Mouse (Mus musculus): Measurements from ENCODE around the gene Daam1. TPM values are rescaled to one million over a fixed set of nuclear protein-coding genes. Genes with fewer than 3 reads are reported as not detected.

Daam1 gene
- polyA plus RNA-seq, 1 experiment = 8.3 TPM

- Histone ChIP-seq H3K4me1 (ENCODE audit: control insufficient read depth, insufficient read depth, insufficient read length, low read length) (peaks cover 18% of the 10 kb centered on the region), H3K4me3 (ENCODE audit: insufficient read depth, low read depth, low read length) (no peak overlapping the region), H3K27ac (replicated peaks; ENCODE audit: low read depth, low read length) (peak overlapping the region; percentile 73)
Observed at GRCm38 (mm10) chr12:71906582-71907267, 75.8 kb downstream of the Daam1 start.

DNA sequence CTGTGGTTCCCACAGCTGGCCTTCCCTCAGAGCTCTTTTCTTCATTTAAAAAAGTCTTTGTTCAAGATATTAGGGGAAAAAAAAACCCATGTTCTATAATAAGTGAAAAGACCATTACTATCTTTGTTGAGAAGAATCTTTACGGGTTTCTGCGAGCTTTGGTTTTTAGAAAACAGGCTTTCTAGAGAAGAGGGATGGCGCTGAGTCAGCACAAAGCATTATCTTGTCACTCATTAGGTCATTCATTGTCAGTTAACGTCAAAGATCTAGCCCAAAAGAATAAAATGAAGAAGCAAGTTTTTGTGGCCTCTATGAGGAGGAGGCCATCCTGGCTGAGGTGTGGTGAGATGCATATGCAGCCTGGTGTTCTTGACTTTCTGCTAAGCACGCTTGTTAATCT is 78.1 kb downstream of the Daam1 start:
- Histone ChIP-seq H3K4me3 (ENCODE audit: insufficient read depth, low read depth, low read length) (no peak overlapping the region), H3K27ac (replicated peaks; ENCODE audit: low read depth, low read length) (no peak overlapping the region), H3K4me1 (ENCODE audit: control insufficient read depth, insufficient read depth, insufficient read length, low read length) (peaks cover 18% of the 10 kb centered on the region)

- Histone ChIP-seq H3K4me1 (ENCODE audit: control insufficient read depth, insufficient read depth, insufficient read length, low read length) (peaks cover 16% of the 10 kb centered on the region), H3K4me3 (ENCODE audit: insufficient read depth, low read depth, low read length) (no peak overlapping the region), H3K27ac (replicated peaks; ENCODE audit: low read depth, low read length) (no peak overlapping the region)
Observed at GRCm38 (mm10) chr12:71910246-71910645, 79.4 kb downstream of the Daam1 start.

DNA sequence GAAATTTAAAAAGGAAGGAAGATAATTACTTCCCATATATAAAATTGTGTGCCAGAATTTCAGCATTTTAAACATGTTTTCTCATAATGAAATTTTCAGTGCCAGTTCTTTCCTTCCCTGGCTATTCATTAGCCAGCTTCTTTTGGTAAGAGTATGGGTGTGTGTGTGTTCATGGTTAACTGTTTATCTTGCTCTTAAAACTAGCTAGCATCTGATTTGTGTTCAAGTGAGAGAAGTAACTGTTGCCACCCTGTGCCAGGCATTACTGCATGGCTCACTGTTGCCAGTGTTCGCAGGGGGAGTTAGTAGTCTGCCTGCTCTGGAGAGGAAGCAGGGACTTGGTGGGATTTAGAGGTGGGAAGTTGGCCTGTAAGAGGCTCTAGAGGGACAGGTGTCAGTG is 81.4 kb downstream of the Daam1 start:
- H3K4me3 ChIP-seq (ENCODE audit: insufficient read depth, low read depth, low read length) = no peak overlapping the region
- no peak overlapping the region for H3K27ac ChIP-seq (replicated peaks; ENCODE audit: low read depth, low read length)
- H3K4me1 ChIP-seq (ENCODE audit: control insufficient read depth, insufficient read depth, insufficient read length, low read length) = peaks cover 10% of the 10 kb centered on the region; the same call in 1 of the 2 replicates

- H3K27ac ChIP-seq (replicated peaks; ENCODE audit: low read depth, low read length) = no peak overlapping the region
Observed at GRCm38 (mm10) chr12:71919156-71919555, 88.3 kb downstream of the Daam1 start.

DNA sequence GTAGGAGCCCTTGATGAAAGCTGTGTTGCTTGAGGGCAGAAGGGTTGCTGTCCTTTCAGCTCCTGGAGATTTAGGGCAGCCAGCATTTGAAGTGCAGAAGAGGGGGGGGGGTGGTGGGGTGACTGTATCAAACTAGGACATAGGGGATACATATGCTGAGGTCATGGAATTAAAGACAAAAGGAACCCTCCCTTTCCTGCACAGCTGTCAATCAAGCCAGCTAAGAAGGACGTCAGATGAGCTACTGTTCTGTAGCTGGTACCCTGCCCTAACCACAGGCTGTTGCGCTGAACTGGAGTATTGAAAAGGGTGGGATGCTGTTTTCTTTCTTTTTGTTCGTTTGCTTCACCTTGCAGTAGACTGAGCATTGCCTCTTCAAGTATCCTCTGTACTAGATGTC is 89.1 kb downstream of the Daam1 start:
- H3K4me3 ChIP-seq (ENCODE audit: insufficient read depth, low read depth, low read length) = no peak overlapping the region
- H3K27ac ChIP-seq (replicated peaks; ENCODE audit: low read depth, low read length) = no peak overlapping the region
- H3K4me1 ChIP-seq (ENCODE audit: control insufficient read depth, insufficient read depth, insufficient read length, low read length) = no peaks in the 10 kb centered on the region

More at GRCm38 (mm10) chr12:71919156-71919555, 88.3 kb downstream of the Daam1 start:
- Histone ChIP-seq H3K4me3 (ENCODE audit: insufficient read depth, low read depth, low read length) (no peak overlapping the region), H3K4me1 (ENCODE audit: control insufficient read depth, insufficient read depth, insufficient read length, low read length) (no peaks in the 10 kb centered on the region)

DNA sequence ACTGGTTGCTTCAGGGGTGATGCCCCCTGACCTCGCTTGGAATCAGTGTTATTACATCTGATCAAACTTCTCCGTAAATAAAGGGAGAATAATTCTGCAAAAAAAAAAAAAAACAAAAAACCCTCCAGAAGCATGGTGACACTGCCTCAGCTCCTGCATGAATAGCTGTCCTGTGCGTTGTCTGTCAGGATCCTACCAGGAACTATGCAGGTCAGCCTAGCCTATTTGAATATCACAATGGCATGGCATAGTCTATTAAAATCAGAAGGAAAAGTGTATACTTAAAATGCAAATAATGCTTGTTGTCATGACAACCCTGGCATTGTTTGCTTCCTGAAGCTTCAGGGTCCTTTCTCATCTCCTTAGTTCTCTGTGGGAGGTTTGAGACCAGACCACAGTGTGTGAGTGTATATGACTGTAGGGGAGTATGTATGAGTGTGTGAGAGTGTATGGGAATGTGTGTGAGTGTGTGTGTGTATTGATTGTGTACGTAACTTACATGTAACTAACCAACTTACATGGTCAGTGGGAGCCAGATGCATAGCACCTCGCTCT is 92.0 kb downstream of the Daam1 start:
- no peak overlapping the region for H3K4me3 ChIP-seq (ENCODE audit: insufficient read depth, low read depth, low read length)
- H3K4me1 ChIP-seq (ENCODE audit: control insufficient read depth, insufficient read depth, insufficient read length, low read length) = peaks cover 3% of the 10 kb centered on the region; the same call in 1 of the 2 replicates
- H3K27ac ChIP-seq (replicated peaks; ENCODE audit: low read depth, low read length) = no peak overlapping the region

GRCm38 (mm10) chr12:71924978-71925529 is 94.2 kb downstream of the Daam1 start:
- Histone ChIP-seq H3K4me1 (ENCODE audit: control insufficient read depth, insufficient read depth, insufficient read length, low read length) (peaks cover 3% of the 10 kb centered on the region; the same call in 1 of the 2 replicates), H3K27ac (replicated peaks; ENCODE audit: low read depth, low read length) (no peak overlapping the region), H3K4me3 (ENCODE audit: insufficient read depth, low read depth, low read length) (no peak overlapping the region)

DNA sequence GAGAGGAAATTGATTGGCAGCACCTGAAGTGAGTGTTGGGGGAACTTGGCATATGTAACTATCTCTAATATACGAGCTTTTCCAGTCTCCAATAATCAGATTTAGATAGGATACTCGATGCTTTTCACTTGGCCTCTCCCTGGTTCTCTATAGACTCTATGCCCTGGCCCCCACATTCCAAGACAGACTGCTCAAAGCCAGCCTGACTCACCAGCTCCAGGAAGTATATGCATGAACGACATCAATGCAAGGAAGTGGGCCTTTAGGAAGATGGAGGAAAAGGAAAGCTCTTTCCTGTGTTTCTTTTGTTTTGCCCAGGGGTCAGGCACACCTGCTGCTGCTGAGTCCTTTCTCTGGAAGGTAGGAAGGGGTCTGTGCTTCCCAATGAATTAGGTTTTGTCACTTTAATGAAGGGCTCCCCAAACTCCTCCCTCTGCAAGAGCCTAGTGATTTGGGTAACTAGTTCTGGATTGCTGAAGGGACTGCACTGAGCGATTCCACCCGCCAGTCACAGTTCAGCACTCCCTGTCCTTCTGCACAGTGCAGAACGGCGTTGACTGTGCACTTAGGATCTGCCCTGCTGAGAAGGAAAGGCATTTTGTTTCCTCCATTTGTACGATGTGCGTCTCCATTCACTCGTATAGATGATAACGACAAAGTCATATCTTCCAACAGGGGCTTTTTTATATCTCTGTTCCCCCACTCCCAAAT is 95.3 kb downstream of the Daam1 start:
- Histone ChIP-seq H3K4me1 (ENCODE audit: control insufficient read depth, insufficient read depth, insufficient read length, low read length) (peaks cover 3% of the 10 kb centered on the region; the same call in 1 of the 2 replicates), H3K4me3 (ENCODE audit: insufficient read depth, low read depth, low read length) (no peak overlapping the region), H3K27ac (replicated peaks; ENCODE audit: low read depth, low read length) (no peak overlapping the region)

DNA sequence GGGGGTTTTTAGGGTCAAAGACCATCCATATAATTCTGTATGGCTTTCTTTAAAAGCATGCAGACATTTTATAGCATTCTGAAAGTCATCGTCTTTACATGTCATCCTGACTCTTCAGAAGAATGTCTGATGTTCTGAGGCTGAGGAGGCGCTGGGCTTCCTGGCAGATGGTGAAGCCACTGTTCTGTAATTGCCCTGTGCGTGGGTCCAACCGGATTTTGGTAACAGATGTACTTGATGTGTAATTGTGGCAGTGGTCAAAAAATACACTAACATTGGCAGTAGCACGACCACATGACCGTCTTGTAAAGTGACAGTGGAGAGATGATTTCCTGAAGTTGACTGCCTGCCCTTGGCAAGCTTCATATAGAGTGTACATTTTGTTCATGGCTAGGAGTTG is 97.2 kb downstream of the Daam1 start:
- H3K4me3 ChIP-seq (ENCODE audit: insufficient read depth, low read depth, low read length) = no peak overlapping the region
- H3K27ac ChIP-seq (replicated peaks; ENCODE audit: low read depth, low read length) = no peak overlapping the region
- H3K4me1 ChIP-seq (ENCODE audit: control insufficient read depth, insufficient read depth, insufficient read length, low read length) = peaks cover 3% of the 10 kb centered on the region; the same call in 1 of the 2 replicates

DNA sequence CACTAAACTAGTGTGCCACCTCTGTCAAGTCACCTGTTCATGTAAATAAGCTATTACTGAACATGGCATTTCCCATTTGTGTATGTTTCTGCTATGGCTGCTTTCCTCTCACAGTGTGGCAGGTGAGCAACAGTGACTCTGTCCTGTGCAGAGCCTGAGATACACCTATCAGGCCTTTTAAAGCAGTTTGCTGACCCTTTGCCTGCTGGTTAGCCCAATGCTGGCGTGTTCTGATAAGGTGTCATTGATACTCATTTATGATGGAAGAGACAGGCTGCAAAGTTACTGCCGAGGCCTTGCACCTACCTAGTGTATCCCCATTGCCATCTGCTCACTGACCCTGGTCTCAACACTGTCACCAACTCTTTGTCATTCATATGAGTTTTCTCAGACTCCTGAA is 99.0 kb downstream of the Daam1 start:
- H3K4me1 ChIP-seq (ENCODE audit: control insufficient read depth, insufficient read depth, insufficient read length, low read length) = peaks cover 7% of the 10 kb centered on the region
- H3K4me3 ChIP-seq (ENCODE audit: insufficient read depth, low read depth, low read length) = no peak overlapping the region
- H3K27ac ChIP-seq (replicated peaks; ENCODE audit: low read depth, low read length) = no peak overlapping the region

- Histone ChIP-seq H3K27ac (replicated peaks; ENCODE audit: low read depth, low read length) (no peak overlapping the region), H3K4me1 (ENCODE audit: control insufficient read depth, insufficient read depth, insufficient read length, low read length) (peaks cover 6% of the 10 kb centered on the region), H3K4me3 (ENCODE audit: insufficient read depth, low read depth, low read length) (no peak overlapping the region)
Observed at GRCm38 (mm10) chr12:71932433-71933386, 101.8 kb downstream of the Daam1 start.

DNA sequence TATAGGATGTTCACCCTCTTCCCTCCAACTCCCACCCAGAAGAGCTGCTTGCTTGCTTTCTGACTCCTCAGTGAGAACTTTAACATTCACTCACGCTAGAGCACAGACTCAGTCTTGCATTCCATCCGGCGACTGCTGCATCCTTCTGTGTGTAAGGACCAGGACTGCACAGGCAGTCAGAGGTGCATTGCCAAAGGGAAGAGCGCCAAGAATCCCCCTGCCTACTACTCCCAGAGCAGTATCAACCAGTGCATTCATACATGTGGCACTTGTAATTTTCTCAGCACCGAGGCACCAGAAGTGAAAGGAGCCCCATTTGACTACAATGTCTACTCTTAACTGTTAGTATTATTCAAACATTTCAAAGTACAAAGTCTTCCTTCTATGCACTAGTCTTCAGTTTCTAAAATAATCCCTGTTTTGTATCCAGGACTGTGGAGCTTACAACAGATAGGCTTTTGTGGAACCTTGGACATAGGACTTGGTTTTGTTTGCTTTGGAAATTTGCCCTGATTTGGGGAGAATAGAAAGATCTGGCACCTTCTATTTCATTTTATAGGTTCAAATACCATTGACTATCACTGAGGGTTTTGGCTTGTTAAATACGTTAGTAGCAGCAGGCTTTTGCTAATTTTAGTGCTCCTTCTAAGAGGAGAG is 103.2 kb downstream of the Daam1 start:
- no peak overlapping the region for H3K27ac ChIP-seq (replicated peaks; ENCODE audit: low read depth, low read length)
- H3K4me1 ChIP-seq (ENCODE audit: control insufficient read depth, insufficient read depth, insufficient read length, low read length) = peaks cover 6% of the 10 kb centered on the region
- no peak overlapping the region for H3K4me3 ChIP-seq (ENCODE audit: insufficient read depth, low read depth, low read length)

- Histone ChIP-seq H3K4me3 (ENCODE audit: insufficient read depth, low read depth, low read length) (no peak overlapping the region), H3K27ac (replicated peaks; ENCODE audit: low read depth, low read length) (no peak overlapping the region), H3K4me1 (ENCODE audit: control insufficient read depth, insufficient read depth, insufficient read length, low read length) (peaks cover 6% of the 10 kb centered on the region)
Observed at GRCm38 (mm10) chr12:71936636-71937035, 105.8 kb downstream of the Daam1 start.

All from brown adipose tissue, adult 24 weeks (tissue).